Mouse (Mus musculus) intestine, embryonic 16.5 days (tissue): ENCODE results near the gene Gns. TPM values are rescaled to one million over a fixed set of nuclear protein-coding genes. Genes with fewer than 3 reads are reported as not detected.

Experiments used
- ATAC-seq: fragments of 200-750 bp; cut with Nextera tagmentation; 2 replicates; pipeline ENCODE4 v1.8.0; 2017; ENCODE audit warnings: moderate TSS enrichment, moderate library complexity
- H3K27ac ChIP-seq: fragments of 300-500 bp; sonication (generic); 2 replicates; pipeline ENCODE4 v1.5.1; 2014; ENCODE audit warnings: mild to moderate bottlenecking, low read length
- H3K27me3 ChIP-seq: fragments of 300-500 bp; sonication (generic); replicated peaks from 2 replicates; pipeline ENCODE4 v1.6.1; 2014; ENCODE audit warnings: low read length, control low read depth, mixed read lengths; ENCODE audit not compliant: control insufficient read depth, insufficient read depth
- H3K36me3 ChIP-seq: fragments of 300-500 bp; sonication (generic); 2 replicates; pipeline ENCODE4 v1.6.1; 2014; ENCODE audit warnings: low read length, control low read depth; ENCODE audit not compliant: control insufficient read depth, insufficient read depth
- H3K4me1 ChIP-seq: fragments of 300-500 bp; sonication (generic); 2 replicates; pipeline ENCODE4 v1.6.1; 2014; ENCODE audit warnings: low read length, control low read depth, mixed read lengths; ENCODE audit not compliant: control insufficient read depth, insufficient read depth
- H3K4me2 ChIP-seq: fragments of 300-500 bp; sonication (generic); 2 replicates; pipeline ENCODE4 v1.6.1; 2014; ENCODE audit warnings: low read depth, low read length, control low read depth
- H3K4me3 ChIP-seq: fragments of 300-500 bp; sonication (generic); 2 replicates; pipeline ENCODE4 v1.5.1; 2014; ENCODE audit warnings: mild to moderate bottlenecking, low read length
- H3K9ac ChIP-seq: fragments of 300-500 bp; sonication (generic); 2 replicates; pipeline ENCODE4 v1.6.1; 2014; ENCODE audit warnings: low read depth, low read length
- H3K9me3 ChIP-seq: fragments of 300-500 bp; sonication (generic); 2 replicates; pipeline ENCODE4 v1.6.1; 2016; ENCODE audit warnings: low read length, control low read depth; ENCODE audit not compliant: control insufficient read depth
- WGBS: fragments of 180-500 bp; shearing (Covaris S2); extraction: QIAGEN DNeasy Blood & Tissue Kit; methylation state at CpG from one replicate; pipeline ENCODE4 v1.1.7; 2014; 5-methylcytosine and 5-hydroxymethylcytosine counted together
- polyA plus RNA-seq: library from polyadenylated mRNA; unstranded; fragments of >200 nt; fragmentation: Nextera tagmentation; extraction: Ambion mirVana; gene quantifications from 2 replicates; pipeline ENCODE4 v1.2.1, GENCODE M21; 2015

Gene Gns
- polyA plus RNA-seq, 1 experiment from 2014 or later: 43.3 TPM

- no peaks in the 10 kb centered on the region for H3K27me3 ChIP-seq
- WGBS: 88% methylated on average over 17 of the region's 17 CpGs
- no peak overlapping the region for H3K4me2 ChIP-seq
- H3K9ac ChIP-seq: no peak overlapping the region
- peaks cover 8% of the 10 kb centered on the region for H3K36me3 ChIP-seq
- no peak for ATAC-seq
- H3K4me1 ChIP-seq: peaks cover 9% of the 10 kb centered on the region; the same call in 1 of the 2 replicates
- H3K27ac ChIP-seq: no peak overlapping the region
- H3K9me3 ChIP-seq: no peaks in the 10 kb centered on the region
- no peak overlapping the region for H3K4me3 ChIP-seq
Measured at GRCm38 (mm10) chr10:121412824-121413223, 47.9 kb downstream of the Gns start.

- H3K4me3 ChIP-seq: no peak overlapping the region
- H3K27me3 ChIP-seq: no peaks in the 10 kb centered on the region
- peaks cover 18% of the 10 kb centered on the region; the same call in 1 of the 2 replicates for H3K4me1 ChIP-seq
- no peak overlapping the region for H3K9ac ChIP-seq
- 79% methylated on average over 13 of the region's 13 CpGs for WGBS
- no peak overlapping the region for H3K4me2 ChIP-seq
- peaks cover 13% of the 10 kb centered on the region for H3K36me3 ChIP-seq
- no peak for ATAC-seq
- no peak overlapping the region for H3K27ac ChIP-seq
- H3K9me3 ChIP-seq: no peaks in the 10 kb centered on the region
Measured at GRCm38 (mm10) chr10:121414127-121414526, 49.2 kb downstream of the Gns start.

GRCm38 (mm10) chr10:121418835-121419234 lies 53.9 kb downstream of the Gns start:
- Histone ChIP-seq H3K9me3 (no peaks in the 10 kb centered on the region), H3K4me1 (peaks cover 53% of the 10 kb centered on the region), H3K27me3 (no peaks in the 10 kb centered on the region), H3K4me2 (no peak overlapping the region), H3K27ac (no peak overlapping the region), H3K4me3 (no peak overlapping the region), H3K9ac (no peak overlapping the region), H3K36me3 (peaks cover 10% of the 10 kb centered on the region; the same call in 1 of the 2 replicates)
- 76% methylated on average over 14 of the region's 14 CpGs for WGBS
- ATAC-seq: no peak

- H3K9ac ChIP-seq: no peak overlapping the region
- ATAC-seq: peak; percentile 68
- no peaks in the 10 kb centered on the region for H3K9me3 ChIP-seq
- no peak overlapping the region for H3K4me2 ChIP-seq
- peaks cover 5% of the 10 kb centered on the region; the same call in 1 of the 2 replicates for H3K36me3 ChIP-seq
- WGBS: 35% methylated on average over 22 of the region's 22 CpGs
- H3K4me1 ChIP-seq: peaks cover 59% of the 10 kb centered on the region
- no peak overlapping the region; the same call in 1 of the 2 replicates for H3K27ac ChIP-seq
- no peaks in the 10 kb centered on the region for H3K27me3 ChIP-seq
- H3K4me3 ChIP-seq: no peak overlapping the region
Measured at GRCm38 (mm10) chr10:121419640-121420470, 55.0 kb downstream of the Gns start.

GRCm38 (mm10) chr10:121421023-121421422 lies 56.1 kb downstream of the Gns start:
- H3K27me3 ChIP-seq: no peaks in the 10 kb centered on the region
- peaks cover 5% of the 10 kb centered on the region; the same call in 1 of the 2 replicates for H3K36me3 ChIP-seq
- H3K27ac ChIP-seq: no peak overlapping the region
- H3K9ac ChIP-seq: no peak overlapping the region
- H3K4me2 ChIP-seq: no peak overlapping the region
- peaks cover 69% of the 10 kb centered on the region for H3K4me1 ChIP-seq
- ATAC-seq: no peak
- WGBS: 76% methylated on average over 9 of the region's 9 CpGs
- no peak overlapping the region for H3K4me3 ChIP-seq
- H3K9me3 ChIP-seq: no peaks in the 10 kb centered on the region

- no peak for ATAC-seq
- Histone ChIP-seq H3K9me3 (no peaks in the 10 kb centered on the region), H3K4me1 (peaks cover 68% of the 10 kb centered on the region), H3K27me3 (no peaks in the 10 kb centered on the region), H3K4me3 (no peak overlapping the region), H3K36me3 (peaks cover 5% of the 10 kb centered on the region; the same call in 1 of the 2 replicates), H3K27ac (no peak overlapping the region), H3K4me2 (no peak overlapping the region), H3K9ac (no peak overlapping the region)
- 94% methylated on average over 11 of the region's 11 CpGs for WGBS
Measured at GRCm38 (mm10) chr10:121421657-121422290, 56.9 kb downstream of the Gns start.

GRCm38 (mm10) chr10:121422294-121422693 lies 57.4 kb downstream of the Gns start:
- Histone ChIP-seq H3K27ac (no peak overlapping the region), H3K4me2 (no peak overlapping the region), H3K9me3 (no peaks in the 10 kb centered on the region), H3K27me3 (no peaks in the 10 kb centered on the region), H3K9ac (no peak overlapping the region), H3K4me3 (no peak overlapping the region), H3K4me1 (peaks cover 69% of the 10 kb centered on the region), H3K36me3 (peaks cover 5% of the 10 kb centered on the region; the same call in 1 of the 2 replicates)
- ATAC-seq: no peak
- 87% methylated on average over 6 of the region's 6 CpGs for WGBS

- Histone ChIP-seq H3K9me3 (no peaks in the 10 kb centered on the region), H3K4me1 (peaks cover 75% of the 10 kb centered on the region), H3K36me3 (peaks cover 4% of the 10 kb centered on the region; the same call in 1 of the 2 replicates), H3K9ac (0 out of 2 replicates have a peak overlapping the region, but pooled peaks have one; percentile 19), H3K27ac (peak overlapping the region; percentile 43), H3K27me3 (no peaks in the 10 kb centered on the region), H3K4me3 (no peak overlapping the region), H3K4me2 (no peak overlapping the region)
- WGBS: 76% methylated on average over 16 of the region's 16 CpGs
- no peak for ATAC-seq
Measured at GRCm38 (mm10) chr10:121423541-121424349, 58.9 kb downstream of the Gns start.

GRCm38 (mm10) chr10:121424455-121424854 lies 59.6 kb downstream of the Gns start:
- 62% methylated on average over 3 of the region's 3 CpGs for WGBS

More at GRCm38 (mm10) chr10:121424455-121424854, 59.6 kb downstream of the Gns start:
- Histone ChIP-seq H3K27me3 (no peaks in the 10 kb centered on the region), H3K4me3 (no peak overlapping the region), H3K9me3 (no peaks in the 10 kb centered on the region), H3K27ac (peak overlapping the region; percentile 43), H3K9ac (no peak overlapping the region), H3K36me3 (no peaks in the 10 kb centered on the region), H3K4me1 (peaks cover 78% of the 10 kb centered on the region), H3K4me2 (no peak overlapping the region)
- ATAC-seq: peak; percentile 70
